Mouse (Mus musculus) liver, postnatal 0 days (tissue): ENCODE measurements around the gene Spon1.

Experiments used
- CTCF ChIP-seq: sonication (generic); IDR thresholded peaks from 2 replicates; pipeline ENCODE4 v1.5.1; 2016; ENCODE audit warnings: antibody characterized with exemption, low read depth
- EP300 ChIP-seq: IDR thresholded peaks from 2 replicates; pipeline ENCODE4 v1.6.1; 2016; ENCODE audit warnings: antibody characterized with exemption, low read depth, mild to moderate bottlenecking

DNA sequence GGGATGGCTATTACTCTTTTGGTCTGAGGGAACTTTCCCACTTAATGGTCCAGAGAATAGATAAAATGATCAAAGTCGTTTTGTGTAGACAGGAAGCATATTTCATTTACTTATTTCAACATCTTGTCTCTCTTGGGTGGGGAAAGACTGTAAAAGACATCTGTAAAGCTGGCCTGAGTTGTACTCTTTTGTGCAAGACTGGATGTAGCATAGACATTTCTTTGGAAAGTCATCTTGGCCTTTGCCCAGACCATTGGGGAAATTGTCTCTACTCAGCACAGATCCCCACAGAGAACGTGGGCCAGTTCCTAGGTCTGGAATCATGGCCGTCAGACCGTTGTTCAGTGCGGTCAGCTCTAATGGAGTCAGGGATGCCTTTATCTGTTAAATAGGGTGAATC lies 112.1 kb downstream of the Spon1 start:
- no peak for TF ChIP-seq CTCF
- TF ChIP-seq EP300, result no peak
